Mouse (Mus musculus) ES-E14 (cell line): ENCODE measurements around the gene Cdc123. TPM values are rescaled to one million over a fixed set of nuclear protein-coding genes. Genes with fewer than 3 reads are reported as not detected.

Source experiments
- DNase-seq: peaks from one replicate; pipeline ENCODE4 v3.0.0-alpha.2; 2013; ENCODE audit warnings: low read depth, low spot score
- H3K27ac ChIP-seq: 2 replicates; pipeline ENCODE4 v1.5.1; 2012; ENCODE audit warnings: low read depth, mild to moderate bottlenecking, low read length, moderate library complexity, mixed read lengths; ENCODE audit not compliant: poor library complexity, insufficient read depth, severe bottlenecking
- H3K36me3 ChIP-seq: 2 replicates; pipeline ENCODE4 v1.6.1; 2012; ENCODE audit warnings: mild to moderate bottlenecking, low read length, moderate library complexity, mixed read lengths; ENCODE audit not compliant: control insufficient read depth, poor library complexity, insufficient read depth, severe bottlenecking
- H3K4me1 ChIP-seq, 2 experiments: fragments of 150-350 bp in 1 of 2; sonication (generic) in 1 of 2; 2 replicates each; pipeline ENCODE4 v1.6.1; 2012; ENCODE audit warnings: low read length in 2 of 2, mild to moderate bottlenecking in 1 of 2, mixed read lengths in 1 of 2; ENCODE audit not compliant: control insufficient read depth in 2 of 2, insufficient read depth in 2 of 2, poor library complexity in 1 of 2
- H3K4me3 ChIP-seq, 2 experiments: fragments of 150-350 bp in 1 of 2; sonication (generic) in 1 of 2; 2 replicates each; pipeline ENCODE4 v1.5.1; 2012; ENCODE audit warnings: low read length in 2 of 2, low read depth in 1 of 2, mild to moderate bottlenecking in 1 of 2, mixed read lengths in 1 of 2; ENCODE audit not compliant: insufficient read depth in 1 of 2, poor library complexity in 1 of 2, severe bottlenecking in 1 of 2
- H3K9ac ChIP-seq: 2 replicates; pipeline ENCODE4 v1.6.1; 2012; ENCODE audit warnings: low read depth, mild to moderate bottlenecking, low read length, mixed read lengths; ENCODE audit not compliant: poor library complexity, insufficient read depth, severe bottlenecking
- H3K9me3 ChIP-seq: fragments of 150-350 bp; sonication (generic); 2 replicates; pipeline ENCODE4 v1.6.1; 2012; ENCODE audit warnings: low read depth, mild to moderate bottlenecking, low read length; ENCODE audit not compliant: control insufficient read depth, insufficient read depth
- CHD2 ChIP-seq: IDR thresholded peaks from 2 replicates; pipeline ENCODE4 v1.6.1; 2014; ENCODE audit warnings: mild to moderate bottlenecking, low read depth, low read length, inconsistent platforms
- HCFC1 ChIP-seq: IDR thresholded peaks from 2 replicates; pipeline ENCODE4 v1.6.1; 2012; ENCODE audit warnings: low read length, inconsistent platforms, borderline replicate concordance; ENCODE audit not compliant: insufficient read depth
- MAFK ChIP-seq: IDR thresholded peaks from 2 replicates; pipeline ENCODE4 v1.6.1; 2014; ENCODE audit warnings: mild to moderate bottlenecking, low read depth, low read length, inconsistent platforms; ENCODE audit not compliant: insufficient read depth
- ZC3H11A ChIP-seq: IDR thresholded peaks from 2 replicates; pipeline ENCODE4 v1.6.1; 2012; ENCODE audit warnings: low read depth, mild to moderate bottlenecking, inconsistent platforms, low read length, borderline replicate concordance
- ZNF384 ChIP-seq: IDR thresholded peaks from 2 replicates; pipeline ENCODE4 v1.6.1; 2012; ENCODE audit warnings: low read depth, low read length, inconsistent platforms
- in situ Hi-C, 2 experiments: fragments of 600-800 bp; cut with MboI; formaldehyde crosslinking; loops; one replicate each; pipeline ENCODE4 v1.15.1; 2025; ENCODE audit warnings: low sequenced_read_pairs in 2 of 2, inconsistent platforms in 1 of 2; ENCODE audit not compliant: unreplicated experiment in 2 of 2
- total RNA-seq: library from RNA; depleted of rRNA; stranded (reverse); fragments of 300-350 nt; gene quantifications from 2 replicates; pipeline ENCODE4 v1.2.3, GENCODE M21; 2012

Gene Cdc123
- total RNA-seq, 1 experiment: 147 TPM

GRCm38 (mm10) chr2:5801927-5802590, 42.9 kb downstream of the Cdc123 start:
- Histone ChIP-seq H3K9ac (no peak overlapping the region), H3K4me3 (no peak overlapping the region), H3K27ac (no peak overlapping the region), H3K4me1 (peaks cover 5 to 9% of the 10 kb centered on the region in 2 experiments; a peak in 2 of 4 replicates), H3K36me3 (peaks cover 13% of the 10 kb centered on the region), H3K9me3 (no peaks in the 10 kb centered on the region)
- no peak for DNase-seq
- TF ChIP-seq ZC3H11A (no peak), ZNF384 (no peak), HCFC1 (no peak), MAFK (no peak), CHD2 (no peak)
- in situ Hi-C loops: no loop called here

DNA sequence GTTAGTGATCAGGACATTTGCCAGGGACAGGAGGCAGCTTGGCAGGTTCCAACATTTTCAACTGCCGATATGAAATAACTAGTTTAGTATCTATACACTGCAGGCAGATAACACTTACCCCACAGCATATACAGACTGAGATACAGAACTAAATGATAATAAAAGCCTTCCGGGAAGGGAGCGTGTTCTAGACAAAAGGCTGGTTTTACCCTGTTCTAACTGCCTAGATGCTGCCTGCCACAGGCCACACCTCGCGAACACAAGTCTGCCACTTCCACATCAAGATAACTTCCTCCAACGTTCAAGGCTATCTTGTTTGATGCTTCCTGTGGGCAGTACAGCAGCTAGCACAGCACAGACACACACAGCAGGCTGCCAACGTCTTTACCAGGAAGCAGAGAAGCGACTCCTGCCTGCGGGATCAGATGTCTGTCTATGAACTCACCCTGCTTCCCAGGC, 43.8 kb downstream of the Cdc123 start:
- Histone ChIP-seq H3K4me3 (no peak overlapping the region), H3K9ac (0 out of 2 replicates have a peak overlapping the region, but pooled peaks have one; percentile 4), H3K27ac (no peak overlapping the region), H3K36me3 (peaks cover 14% of the 10 kb centered on the region), H3K4me1 (peaks cover 5 to 9% of the 10 kb centered on the region in 2 experiments; a peak in 2 of 4 replicates), H3K9me3 (no peaks in the 10 kb centered on the region)
- no peak for TF ChIP-seq CHD2
- no peak for TF ChIP-seq MAFK
- no peak for TF ChIP-seq HCFC1
- no peak for TF ChIP-seq ZC3H11A
- TF ChIP-seq ZNF384: no peak
- in situ Hi-C loops: no loop called here
- no peak for DNase-seq

- peaks cover 19% of the 10 kb centered on the region for H3K36me3 ChIP-seq
- DNase-seq: no peak
These were observed 46.9 kb downstream of the Cdc123 start for GRCm38 (mm10) chr2:5797816-5798672.

GRCm38 (mm10) chr2:5793771-5794170, 51.2 kb downstream of the Cdc123 start:
- TF ChIP-seq MAFK (no peak), ZC3H11A (no peak), HCFC1 (no peak), ZNF384 (no peak), CHD2 (no peak)
- Histone ChIP-seq H3K9ac (no peak overlapping the region), H3K36me3 (peaks cover 15% of the 10 kb centered on the region), H3K4me3 (no peak overlapping the region), H3K27ac (no peak overlapping the region), H3K4me1 (peaks cover 0 to 9% of the 10 kb centered on the region in 2 experiments; a peak in 1 of 4 replicates), H3K9me3 (no peaks in the 10 kb centered on the region)
- in situ Hi-C loops: no loop called here
- no peak for DNase-seq

More at GRCm38 (mm10) chr2:5797816-5798672, 46.9 kb downstream of the Cdc123 start:
- Histone ChIP-seq H3K4me1 (peaks cover 5 to 9% of the 10 kb centered on the region in 2 experiments; a peak in 2 of 4 replicates), H3K9me3 (no peaks in the 10 kb centered on the region), H3K4me3 (no peak overlapping the region), H3K27ac (no peak overlapping the region), H3K9ac (no peak overlapping the region)
- TF ChIP-seq ZC3H11A (no peak), HCFC1 (no peak), CHD2 (no peak), ZNF384 (no peak), MAFK (no peak)
- in situ Hi-C loops: no loop called here
